In the genomic region with DNA sequence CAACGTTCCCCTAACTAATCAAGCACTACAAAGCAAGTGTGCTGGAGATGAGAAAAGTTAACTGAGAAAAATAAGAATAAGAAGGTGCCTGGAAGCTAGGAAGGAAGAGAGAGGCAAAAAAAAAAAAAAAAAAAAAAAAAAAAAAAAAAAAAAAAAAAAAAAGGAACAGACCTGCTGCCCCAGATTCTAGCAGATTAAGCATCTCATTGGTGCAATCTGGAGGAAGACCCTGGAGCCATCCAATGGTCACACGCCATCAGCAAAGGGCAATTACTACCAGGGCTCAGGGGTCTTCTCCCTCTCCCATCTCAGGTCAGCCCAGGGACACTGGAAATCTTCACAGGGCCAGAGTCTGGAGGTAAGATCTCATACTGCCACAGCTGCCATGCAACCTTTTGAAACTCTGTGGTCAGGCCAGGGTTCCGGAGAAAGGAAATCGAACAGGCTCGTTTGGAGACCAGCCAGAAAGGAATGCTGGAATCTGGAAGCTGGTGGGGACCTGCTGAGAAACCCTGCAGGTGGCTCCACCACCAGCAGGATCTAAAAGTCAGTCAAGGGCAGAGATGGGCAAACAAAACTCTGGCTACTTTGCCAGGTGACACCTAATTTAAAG, we compare ENCODE assay signal across 9 mouse cellular contexts. TPM values are rescaled to one million over a fixed set of nuclear protein-coding genes. Genes with fewer than 3 reads are reported as not detected.
DNase-seq lines count a peak whose midpoint lies in the region; ATAC-seq and TF ChIP-seq lines count a peak whose summit lies in the region.
"Had no signal": no experiment of that assay in that cellular context is flagged by ENCODE, and none has a peak within 500 bp of the region (broad histone marks: within the 10 kb centered on the region; RNA-seq: fewer than 3 reads in every experiment).

No protein-coding gene starts in this region.

- peak; percentile 96 for DNase-seq in heart, adult 11 months
- DNase-seq in heart, postnatal 14 days, result no peak
- no peak for DNase-seq in ES-E14 (ENCODE audit: low read depth, low spot score)
- DNase-seq in right cerebral cortex, postnatal 25 days, result no peak
- DNase-seq in layer of hippocampus, adult 2 months (ENCODE audit: low spot score in 2 of 2), result no peak

- WGBS in limb, embryonic 13.5 days, result 24% methylated on average over 5 of the region's 5 CpGs
- WGBS in hindbrain, embryonic 12.5 days, result 40% methylated on average over 5 of the region's 5 CpGs

- no peaks in the 10 kb centered on the region for H3K27me3 ChIP-seq in limb, embryonic 13.5 days
- H3K27me3 ChIP-seq in hindbrain, embryonic 12.5 days, result no peaks in the 10 kb centered on the region

- H3K9ac ChIP-seq in ES-E14 (ENCODE audit: insufficient read depth, low read depth, low read length, poor library complexity, severe bottlenecking), result no peak overlapping the region; the same call in 1 of the 2 replicates
- no peak overlapping the region for H3K9ac ChIP-seq in limb, embryonic 13.5 days
- no peak overlapping the region for H3K9ac ChIP-seq in hindbrain, embryonic 12.5 days

- H3K4me3 ChIP-seq in ES-E14 (ENCODE audit: insufficient read depth in 1 of 2, low read depth in 1 of 2, low read length in 2 of 2, poor library complexity in 1 of 2, severe bottlenecking in 1 of 2), result no peak overlapping the region
- H3K4me3 ChIP-seq in limb, embryonic 13.5 days, result no peak overlapping the region
- no peak overlapping the region for H3K4me3 ChIP-seq in hindbrain, embryonic 12.5 days
- no peak overlapping the region for H3K4me3 ChIP-seq in layer of hippocampus, adult 2 months
- H3K4me3 ChIP-seq: myocyte had no signal

- no peak overlapping the region for H3K4me2 ChIP-seq in limb, embryonic 13.5 days (replicated peaks)
- H3K4me2 ChIP-seq in hindbrain, embryonic 12.5 days (replicated peaks), result no peak overlapping the region

- H3K27ac ChIP-seq in ES-E14 (ENCODE audit: insufficient read depth, low read depth, low read length, poor library complexity, severe bottlenecking), result peak overlapping the region; percentile 64; the same call in 1 of the 2 replicates
- H3K27ac ChIP-seq in limb, embryonic 13.5 days, result peak overlapping the region; percentile 44; the same call in 1 of the 2 replicates
- no peak overlapping the region for H3K27ac ChIP-seq in hindbrain, embryonic 12.5 days
- no peak overlapping the region for H3K27ac ChIP-seq in layer of hippocampus, adult 2 months

- intact Hi-C loops in heart, postnatal 14 days (cut with DNase I), result no loop called here

- ATAC-seq in hematopoietic stem cell, adult 5-6 weeks (replicated peaks in 1 of 2; ENCODE audit: insufficient read depth in 1 of 2, low FRiP score in 2 of 2, low TSS enrichment in 1 of 2, low read depth in 1 of 2, poor library complexity in 2 of 2, severe bottlenecking in 2 of 2), result peak; percentile 14 to 54
- no peak for ATAC-seq in limb, embryonic 13.5 days (ENCODE audit: low FRiP score, low read depth)
- ATAC-seq in hindbrain, embryonic 12.5 days (ENCODE audit: low FRiP score), result no peak

- in situ Hi-C loops in ES-E14 (cut with MboI; ENCODE audit: low sequenced_read_pairs in 2 of 2, unreplicated experiment in 2 of 2), result no loop called here

- TF ChIP-seq CTCF in layer of hippocampus, adult 2 months (conservative IDR thresholded peaks at IDR 0.05), result no peak

- no peaks in the 10 kb centered on the region for H3K9me3 ChIP-seq in ES-E14 (ENCODE audit: control insufficient read depth, insufficient read depth, low read depth, low read length)
- no peaks in the 10 kb centered on the region for H3K9me3 ChIP-seq in limb, embryonic 13.5 days
- H3K9me3 ChIP-seq in hindbrain, embryonic 12.5 days (replicated peaks), result no peaks in the 10 kb centered on the region

- no peaks in the 10 kb centered on the region; the same call in 1 of the 2 replicates for H3K36me3 ChIP-seq in ES-E14 (ENCODE audit: control insufficient read depth, insufficient read depth, low read length, poor library complexity, severe bottlenecking)
- no peaks in the 10 kb centered on the region for H3K36me3 ChIP-seq in limb, embryonic 13.5 days
- H3K36me3 ChIP-seq in hindbrain, embryonic 12.5 days, result no peaks in the 10 kb centered on the region

- peaks cover 5 to 48% of the 10 kb centered on the region in 2 experiments for H3K4me1 ChIP-seq in ES-E14 (ENCODE audit: control insufficient read depth in 2 of 2, insufficient read depth in 2 of 2, low read length in 2 of 2, poor library complexity in 1 of 2)
- H3K4me1 ChIP-seq in limb, embryonic 13.5 days, result peaks cover 89% of the 10 kb centered on the region
- H3K4me1 ChIP-seq in hindbrain, embryonic 12.5 days, result peaks cover 36% of the 10 kb centered on the region

TF ChIP-seq in ES-E14, 5 proteins besides CTCF, POLR2A, EP300 and RAD21:
- no peak for TF ChIP-seq MAFK (IDR thresholded peaks at IDR 0.05; ENCODE audit: insufficient read depth, low read depth, low read length)
- no peak for TF ChIP-seq ZC3H11A (IDR thresholded peaks at IDR 0.05; ENCODE audit: borderline replicate concordance, low read depth, low read length)
- TF ChIP-seq ZNF384 (IDR thresholded peaks at IDR 0.05; ENCODE audit: low read depth, low read length), result peak; percentile 93
- no peak for TF ChIP-seq CHD2 (IDR thresholded peaks at IDR 0.05; ENCODE audit: low read depth, low read length)
- TF ChIP-seq HCFC1 (IDR thresholded peaks at IDR 0.05; ENCODE audit: borderline replicate concordance, insufficient read depth, low read length), result no peak

RNA-seq across cellular contexts. Expression of a gene that starts 49.6 kb away (rescaled TPM):
- 100 to 1,000 TPM; 120 to 125 TPM for total RNA-seq in heart, postnatal 14 days (2021)
- 11.9 and 13.1 TPM in 2 replicates for total RNA-seq in ES-E14 (2012; rRNA removed)
- total RNA-seq in hematopoietic stem cell, adult 5-6 weeks (2017), result 19.2 and 21.7 TPM in 2 replicates
- 17.8 and 18.1 TPM in 2 replicates for polyA plus RNA-seq in limb, embryonic 13.5 days (2015; fragmentation: Nextera tagmentation; extraction: Ambion mirVana)
- 12.7 and 13.4 TPM in 2 replicates for polyA plus RNA-seq in hindbrain, embryonic 12.5 days (2016; fragmentation: Nextera tagmentation; extraction: Ambion mirVana)
- total RNA-seq in layer of hippocampus, adult 2 months (2021), result 1 to 10 TPM; 8.8 to 9.3 TPM

Comparison
In these comparisons a context has a peak if more than half of its experiments do, and no peak if none do; other contexts are left out.
1. H3K27ac ChIP-seq: peak in ES-E14 (single experiment) and limb, embryonic 13.5 days (single experiment); none in hindbrain, embryonic 12.5 days (single experiment) and layer of hippocampus, adult 2 months (single experiment).
2. ATAC-seq: peak in hematopoietic stem cell, adult 5-6 weeks (2 of 2); none in limb, embryonic 13.5 days (single experiment) and hindbrain, embryonic 12.5 days (single experiment).